Mouse (Mus musculus): Measurements from ENCODE around the gene Tbx15.

DNA sequence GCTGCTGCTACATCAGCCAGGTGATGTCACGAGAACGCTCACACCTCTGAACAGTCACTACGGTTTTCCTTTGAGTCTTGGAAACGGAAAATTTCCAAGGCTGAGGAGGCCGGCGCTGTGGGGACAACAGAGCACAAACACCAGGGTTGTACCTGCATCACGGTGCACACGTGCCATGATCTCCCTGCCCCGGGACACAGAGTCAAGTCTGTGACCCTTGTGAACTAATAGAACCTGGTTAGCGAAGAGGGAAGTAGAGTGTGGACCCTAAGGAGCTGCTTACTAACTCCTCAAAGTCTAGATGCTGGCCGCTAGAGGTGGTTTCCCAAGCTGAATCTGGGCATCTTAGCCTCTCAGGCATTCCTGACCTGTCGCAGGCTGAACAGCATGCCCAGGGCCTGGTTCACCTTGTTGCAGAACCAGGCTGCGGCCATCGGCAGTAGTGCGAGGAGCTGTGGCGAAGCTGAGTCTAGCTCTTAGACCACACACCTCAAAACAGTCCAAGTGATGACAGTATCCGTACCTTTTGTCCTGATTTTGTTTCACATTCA is 5.8 kb upstream of the Tbx15 start:
- TF ChIP-seq POLR2A (IDR thresholded peaks at IDR 0.05; ENCODE audit: borderline replicate concordance, extremely low read depth, low read depth, low read length) (no peak), CTCF (IDR thresholded peaks at IDR 0.05; ENCODE audit: insufficient read depth, low read length) (no peak)

Measured in lung, adult 2 months (tissue).